Mouse (Mus musculus) midbrain, embryonic 15.5 days (tissue): ENCODE measurements around the gene Grb10. TPM values are rescaled to one million over a fixed set of nuclear protein-coding genes. Genes with fewer than 3 reads are reported as not detected.

Experiments
- ATAC-seq: fragments of 200-750 bp; cut with Nextera tagmentation; replicated peaks from 2 replicates; pipeline ENCODE4 v1.8.0; 2017; ENCODE audit warnings: moderate TSS enrichment
- H3K27ac ChIP-seq: fragments of 300-500 bp; sonication (generic); 2 replicates; pipeline ENCODE4 v1.5.1; 2015; ENCODE audit warnings: mild to moderate bottlenecking, inconsistent platforms
- H3K27me3 ChIP-seq: fragments of 300-500 bp; sonication (generic); replicated peaks from 2 replicates; pipeline ENCODE4 v1.6.1; 2015; ENCODE audit warnings: inconsistent platforms
- H3K36me3 ChIP-seq: fragments of 300-500 bp; sonication (generic); replicated peaks from 2 replicates; pipeline ENCODE4 v1.6.1; 2015; ENCODE audit warnings: inconsistent platforms
- H3K4me1 ChIP-seq: fragments of 300-500 bp; sonication (generic); 2 replicates; pipeline ENCODE4 v1.6.1; 2015; ENCODE audit warnings: inconsistent platforms
- H3K4me2 ChIP-seq: fragments of 300-500 bp; sonication (generic); 2 replicates; pipeline ENCODE4 v1.6.1; 2015; ENCODE audit warnings: inconsistent platforms, mild to moderate bottlenecking, moderate library complexity
- H3K4me3 ChIP-seq: fragments of 300-500 bp; sonication (generic); 2 replicates; pipeline ENCODE4 v1.5.1; 2015; ENCODE audit warnings: mild to moderate bottlenecking, inconsistent platforms
- H3K9ac ChIP-seq: fragments of 300-500 bp; sonication (generic); 2 replicates; pipeline ENCODE4 v1.6.1; 2015; ENCODE audit warnings: mild to moderate bottlenecking, inconsistent platforms
- H3K9me3 ChIP-seq: fragments of 300-500 bp; sonication (generic); 2 replicates; pipeline ENCODE4 v1.6.1; 2016; ENCODE audit warnings: inconsistent platforms
- WGBS: fragments of 180-500 bp; shearing (Covaris S2); methylation state at CpG from one replicate; pipeline ENCODE4 v1.1.7; 2015; ENCODE audit warnings: mixed read lengths; 5-methylcytosine and 5-hydroxymethylcytosine counted together
- polyA plus RNA-seq: library from polyadenylated mRNA; unstranded; fragments of >200 nt; fragmentation: Nextera tagmentation; extraction: Ambion mirVana; gene quantifications from 2 replicates; pipeline ENCODE4 v1.2.1, GENCODE M21; 2015

The Grb10 gene
- polyA plus RNA-seq, 1 experiment from 2014 or later = 92.5 TPM

- no peak for ATAC-seq
- H3K4me1 ChIP-seq = no peaks in the 10 kb centered on the region
- no peak overlapping the region for H3K27ac ChIP-seq
Observed at GRCm38 (mm10) chr11:11905518-11905917, 133.0 kb downstream of the Grb10 start.

GRCm38 (mm10) chr11:11904995-11905394, 133.5 kb downstream of the Grb10 start:
- H3K9me3 ChIP-seq = no peaks in the 10 kb centered on the region
- no peak overlapping the region for H3K4me3 ChIP-seq
- H3K4me2 ChIP-seq = no peak overlapping the region
- no peaks in the 10 kb centered on the region for H3K36me3 ChIP-seq
- 68% methylated on average over 5 of the region's 5 CpGs for WGBS
- no peaks in the 10 kb centered on the region for H3K4me1 ChIP-seq
- H3K27ac ChIP-seq = no peak overlapping the region
- ATAC-seq = no peak
- no peak overlapping the region for H3K9ac ChIP-seq
- no peaks in the 10 kb centered on the region for H3K27me3 ChIP-seq

More at GRCm38 (mm10) chr11:11905518-11905917, 133.0 kb downstream of the Grb10 start:
- H3K9me3 ChIP-seq = no peaks in the 10 kb centered on the region
- no peak overlapping the region for H3K4me2 ChIP-seq
- H3K9ac ChIP-seq = no peak overlapping the region
- H3K36me3 ChIP-seq = no peaks in the 10 kb centered on the region
- H3K27me3 ChIP-seq = no peaks in the 10 kb centered on the region
- H3K4me3 ChIP-seq = no peak overlapping the region

GRCm38 (mm10) chr11:11901509-11901908, 137.0 kb downstream of the Grb10 start:
- Histone ChIP-seq H3K36me3 (no peaks in the 10 kb centered on the region), H3K4me3 (no peak overlapping the region), H3K9me3 (no peaks in the 10 kb centered on the region), H3K27ac (no peak overlapping the region), H3K27me3 (no peaks in the 10 kb centered on the region), H3K9ac (no peak overlapping the region), H3K4me1 (no peaks in the 10 kb centered on the region), H3K4me2 (no peak overlapping the region)
- 83% methylated on average over 5 of the region's 5 CpGs for WGBS
- ATAC-seq = no peak

- H3K36me3 ChIP-seq = no peaks in the 10 kb centered on the region
- 93% methylated on average over 3 of the region's 3 CpGs for WGBS
- H3K27me3 ChIP-seq = no peaks in the 10 kb centered on the region
- H3K4me1 ChIP-seq = no peaks in the 10 kb centered on the region
- no peak overlapping the region for H3K9ac ChIP-seq
- H3K9me3 ChIP-seq = no peaks in the 10 kb centered on the region
- no peak for ATAC-seq
- no peak overlapping the region for H3K4me3 ChIP-seq
- no peak overlapping the region for H3K27ac ChIP-seq
- H3K4me2 ChIP-seq = no peak overlapping the region
Observed at GRCm38 (mm10) chr11:11898496-11898895, 140.0 kb downstream of the Grb10 start.

GRCm38 (mm10) chr11:11897645-11898357, 140.7 kb downstream of the Grb10 start, which contains the start of gene Ddc:
TSS of gene Ddc (minus strand) at chr11:11898144.
- Histone ChIP-seq H3K4me2 (no peak within 1 kb of the TSS), H3K27me3 (no peaks in the 10 kb centered on the region), H3K4me1 (no peaks in the 10 kb centered on the region), H3K27ac (no peak within 1 kb of the TSS), H3K4me3 (no peak within 1 kb of the TSS), H3K36me3 (no peaks in the 10 kb centered on the region), H3K9ac (no peak within 1 kb of the TSS), H3K9me3 (no peaks in the 10 kb centered on the region)
- WGBS = 81% methylated on average over 12 of the region's 12 CpGs
- no peak for ATAC-seq

- H3K4me2 ChIP-seq = no peak overlapping the region
Observed at GRCm38 (mm10) chr11:11895479-11895878, 143.0 kb downstream of the Grb10 start.

GRCm38 (mm10) chr11:11893769-11894168, 144.7 kb downstream of the Grb10 start:
- Histone ChIP-seq H3K36me3 (no peaks in the 10 kb centered on the region), H3K27ac (no peak overlapping the region), H3K9me3 (no peaks in the 10 kb centered on the region), H3K9ac (no peak overlapping the region), H3K4me3 (no peak overlapping the region), H3K4me1 (peaks cover 9% of the 10 kb centered on the region; the same call in 1 of the 2 replicates), H3K27me3 (no peaks in the 10 kb centered on the region), H3K4me2 (no peak overlapping the region)
- WGBS = 87% methylated on average over 1 of the region's 1 CpGs
- ATAC-seq = no peak

More at GRCm38 (mm10) chr11:11895479-11895878, 143.0 kb downstream of the Grb10 start:
- no peak for ATAC-seq
- Histone ChIP-seq H3K27ac (no peak overlapping the region), H3K9me3 (no peaks in the 10 kb centered on the region), H3K4me3 (no peak overlapping the region), H3K4me1 (no peaks in the 10 kb centered on the region; the same call in 1 of the 2 replicates), H3K36me3 (no peaks in the 10 kb centered on the region), H3K27me3 (no peaks in the 10 kb centered on the region), H3K9ac (no peak overlapping the region)
- 89% methylated on average over 2 of the region's 2 CpGs for WGBS

- Histone ChIP-seq H3K27ac (no peak overlapping the region), H3K9ac (no peak overlapping the region), H3K27me3 (no peaks in the 10 kb centered on the region), H3K4me1 (peaks cover 10% of the 10 kb centered on the region; the same call in 1 of the 2 replicates), H3K4me2 (no peak overlapping the region), H3K4me3 (no peak overlapping the region), H3K36me3 (no peaks in the 10 kb centered on the region), H3K9me3 (no peaks in the 10 kb centered on the region)
- ATAC-seq = no peak
- WGBS = 51% methylated on average over 10 of the region's 10 CpGs
Observed at GRCm38 (mm10) chr11:11892993-11893602, 145.4 kb downstream of the Grb10 start.

GRCm38 (mm10) chr11:11891832-11892231, 146.7 kb downstream of the Grb10 start:
- no peaks in the 10 kb centered on the region for H3K36me3 ChIP-seq
- H3K4me3 ChIP-seq = no peak overlapping the region
- H3K9ac ChIP-seq = no peak overlapping the region
- no peak overlapping the region for H3K27ac ChIP-seq
- H3K27me3 ChIP-seq = no peaks in the 10 kb centered on the region
- no peaks in the 10 kb centered on the region for H3K9me3 ChIP-seq
- peaks cover 10% of the 10 kb centered on the region; the same call in 1 of the 2 replicates for H3K4me1 ChIP-seq
- H3K4me2 ChIP-seq = no peak overlapping the region
- ATAC-seq = no peak

GRCm38 (mm10) chr11:11890139-11890741, 148.2 kb downstream of the Grb10 start:
- Histone ChIP-seq H3K4me1 (peaks cover 14% of the 10 kb centered on the region; the same call in 1 of the 2 replicates), H3K9ac (no peak overlapping the region), H3K27me3 (no peaks in the 10 kb centered on the region), H3K36me3 (no peaks in the 10 kb centered on the region), H3K4me2 (no peak overlapping the region), H3K4me3 (no peak overlapping the region), H3K9me3 (no peaks in the 10 kb centered on the region), H3K27ac (peak overlapping the region; percentile 30; the same call in 1 of the 2 replicates)
- peak; percentile 60; the same call in 1 of the 2 replicates for ATAC-seq
- WGBS = 49% methylated on average over 10 of the region's 10 CpGs

- Histone ChIP-seq H3K4me3 (no peak overlapping the region), H3K27me3 (no peaks in the 10 kb centered on the region), H3K36me3 (no peaks in the 10 kb centered on the region), H3K4me2 (no peak overlapping the region), H3K9me3 (no peaks in the 10 kb centered on the region), H3K9ac (no peak overlapping the region), H3K27ac (no peak overlapping the region), H3K4me1 (peaks cover 22% of the 10 kb centered on the region)
- 83% methylated on average over 3 of the region's 3 CpGs for WGBS
- no peak for ATAC-seq
Observed at GRCm38 (mm10) chr11:11888727-11889126, 149.8 kb downstream of the Grb10 start.

GRCm38 (mm10) chr11:11888051-11888450, 150.4 kb downstream of the Grb10 start:
- no peak for ATAC-seq
- Histone ChIP-seq H3K36me3 (no peaks in the 10 kb centered on the region), H3K9ac (no peak overlapping the region), H3K4me2 (no peak overlapping the region), H3K4me1 (peaks cover 22% of the 10 kb centered on the region), H3K9me3 (no peaks in the 10 kb centered on the region), H3K27me3 (no peaks in the 10 kb centered on the region), H3K4me3 (no peak overlapping the region), H3K27ac (no peak overlapping the region)
- WGBS = 78% methylated on average over 3 of the region's 3 CpGs
